Mouse (Mus musculus) B cell, adult 62 days (primary cell): ENCODE data around the gene Cecr2. TPM values are rescaled to one million over a fixed set of nuclear protein-coding genes. Genes with fewer than 3 reads are reported as not detected.

Experiments
- total RNA-seq: library from RNA; stranded (reverse); gene quantifications from 4 replicates; pipeline ENCODE4 v1.2.4, GENCODE M21; 2023

The Cecr2 gene
- total RNA-seq: 34.1 to 46.4 TPM (median 38.0 TPM) in 4 replicates

GRCm38 (mm10) chr6:120665816-120666760, at the start of gene Cecr2:
TSS of gene Cecr2 (plus strand) at chr6:120666369.

GRCm38 (mm10) chr6:120773149-120773628, 107.0 kb downstream of the Cecr2 start, which contains the start of gene Slc25a18:
TSS of gene Slc25a18 (plus strand) at chr6:120773578.

Other genes starting within 250 kb of the Cecr2 start
- gene Il17ra, start 203.1 kb upstream of the Cecr2 start, total RNA-seq: 140 to 146 TPM (median 143 TPM) in 4 replicates
- gene Tmem121b, start 172.6 kb upstream of the Cecr2 start, total RNA-seq: 0.12 to 0.15 TPM in 2 of 4 replicates, not detected in the others
- gene Hdhd5, start 135.1 kb upstream of the Cecr2 start, total RNA-seq: 27.8 to 31.1 TPM (median 30.5 TPM) in 4 replicates
- gene Slc25a18, start 107.2 kb downstream of the Cecr2 start, total RNA-seq: 2.2 to 2.8 TPM (median 2.6 TPM) in 4 replicates
- 127 to 140 TPM (median 135 TPM) in 4 replicates for gene Atp6v1e1, start 156.4 kb downstream of the Cecr2 start, total RNA-seq
- gene Bcl2l13, start 169.8 kb downstream of the Cecr2 start, total RNA-seq: 35.9 to 46.7 TPM (median 42.3 TPM) in 4 replicates